Mouse (Mus musculus) urinary bladder, postnatal 10 days (tissue): Measurements from ENCODE around the gene Cbln3.

Experiments used
- DNase-seq: peaks from one replicate; pipeline ENCODE4 v3.0.0; 2022; ENCODE audit warnings: low spot score

Gene Cbln3

GRCm38 (mm10) chr14:55845506-55846294, 38.5 kb downstream of the Cbln3 start:
- no peak for DNase-seq

GRCm38 (mm10) chr14:55842794-55843193, 41.4 kb downstream of the Cbln3 start:
- no peak for DNase-seq

- DNase-seq, result no peak
Observed at GRCm38 (mm10) chr14:55840853-55841366, 43.3 kb downstream of the Cbln3 start.

GRCm38 (mm10) chr14:55838740-55839139, 45.5 kb downstream of the Cbln3 start:
- no peak for DNase-seq

GRCm38 (mm10) chr14:55838312-55838711, 45.9 kb downstream of the Cbln3 start:
- DNase-seq, result no peak

- no peak for DNase-seq
Observed at GRCm38 (mm10) chr14:55834808-55835533, 49.2 kb downstream of the Cbln3 start.

- DNase-seq, result no peak
Observed at GRCm38 (mm10) chr14:55833126-55833525, 51.1 kb downstream of the Cbln3 start.

- DNase-seq, result no peak
Observed at GRCm38 (mm10) chr14:55830331-55830730, 53.9 kb downstream of the Cbln3 start.

- no peak for DNase-seq
Observed at GRCm38 (mm10) chr14:55829854-55830253, 54.3 kb downstream of the Cbln3 start.
